Mouse (Mus musculus): Measurements from ENCODE around the gene Plekha6.

DNA sequence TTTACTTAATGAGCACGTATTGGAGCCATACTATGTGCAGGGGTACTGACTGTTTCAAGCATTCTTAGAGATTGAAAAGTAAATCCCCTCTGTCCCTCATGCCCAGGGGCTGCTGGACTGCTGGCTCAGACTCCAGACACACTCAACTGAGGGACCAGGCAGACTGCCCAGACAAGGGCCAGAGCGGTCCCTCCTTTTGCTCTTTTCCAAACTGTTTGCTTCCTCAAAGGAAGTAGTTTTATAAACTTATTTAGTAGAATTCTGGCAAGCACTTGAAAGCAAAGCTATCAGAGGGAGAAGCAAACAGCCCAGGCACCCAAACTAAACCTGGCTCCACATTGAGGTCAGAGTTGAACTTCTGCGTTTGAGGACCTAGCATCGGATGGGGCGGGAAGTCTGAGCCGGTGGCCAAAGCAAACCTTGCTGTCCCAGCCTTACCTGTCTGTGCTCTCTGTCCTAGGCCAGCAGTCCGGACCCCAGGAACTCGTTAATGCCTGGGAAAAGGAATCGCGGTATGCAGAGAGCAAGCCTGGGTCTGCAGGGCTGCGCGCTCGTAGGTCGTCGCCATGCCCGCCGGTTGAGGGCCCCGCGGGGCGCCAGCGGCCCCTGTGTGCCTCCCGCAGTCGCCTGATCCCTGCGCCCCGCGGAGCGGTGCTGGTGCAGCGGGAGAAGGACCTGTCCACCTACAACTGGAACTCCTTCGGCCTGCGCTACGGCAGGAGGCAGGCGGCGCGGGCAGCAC lies 165.1 kb downstream of the Plekha6 start:
- no peak for TF ChIP-seq ZC3H11A (IDR thresholded peaks at IDR 0.05; ENCODE audit: low read depth, low read length)
- no peak for TF ChIP-seq USF2 (IDR thresholded peaks at IDR 0.05; ENCODE audit: borderline replicate concordance in 1 of 2, insufficient read depth in 1 of 2, low read depth in 1 of 2, low read length in 2 of 2)
- no peak for TF ChIP-seq GATA1 (IDR thresholded peaks at IDR 0.05; ENCODE audit: low read depth, low read length)
- no peak for TF ChIP-seq EP300 (IDR thresholded peaks at IDR 0.05; ENCODE audit: low read depth in 1 of 2, low read length in 2 of 2)
- TF ChIP-seq TAL1 (IDR thresholded peaks at IDR 0.05; ENCODE audit: low read length): no peak
- TF ChIP-seq RCOR1 (IDR thresholded peaks at IDR 0.05; ENCODE audit: low read depth, low read length): no peak
- TF ChIP-seq POLR2A (IDR thresholded peaks at IDR 0.05; ENCODE audit: control insufficient read depth in 1 of 2, insufficient read depth in 1 of 2, low read depth in 1 of 2, low read length in 2 of 2, poor library complexity in 1 of 2): no peak
- TF ChIP-seq CTCF (IDR thresholded peaks at IDR 0.05 in 2 of 3, conservative IDR thresholded peaks at IDR 0.05 in 1 of 3; ENCODE audit: control insufficient read depth in 1 of 3, insufficient read depth in 1 of 3, low read depth in 2 of 3, low read length in 3 of 3, poor library complexity in 1 of 3, severe bottlenecking in 1 of 3): no peak
- TF ChIP-seq POLR2AphosphoS2 (IDR thresholded peaks at IDR 0.05; ENCODE audit: low read length): no peak
- TF ChIP-seq USF1 (IDR thresholded peaks at IDR 0.05; ENCODE audit: low read depth, low read length): no peak
- TF ChIP-seq POLR2AphosphoS5 (IDR thresholded peaks at IDR 0.05; ENCODE audit: borderline replicate concordance, low read depth, low read length): no peak
- TF ChIP-seq RAD21 (IDR thresholded peaks at IDR 0.05; ENCODE audit: low read depth, low read length): no peak

Measured in MEL (cell line).